Mouse (Mus musculus): Measurements from ENCODE around the gene Ddx55.
A peak's percentile ranks its signal among the peaks of the same experiment; 100 is the strongest.

Ddx55 gene

GRCm38 (mm10) chr5:124552558-124553307 is at the start of gene Ddx55:
Gene Ddx55, plus strand, starts transcription at chr5:124552864.
- DNase-seq: peak; percentile 93 to 94

GRCm38 (mm10) chr5:124503742-124504141 is 48.9 kb upstream of the Ddx55 start:
- DNase-seq: no peak

DNA sequence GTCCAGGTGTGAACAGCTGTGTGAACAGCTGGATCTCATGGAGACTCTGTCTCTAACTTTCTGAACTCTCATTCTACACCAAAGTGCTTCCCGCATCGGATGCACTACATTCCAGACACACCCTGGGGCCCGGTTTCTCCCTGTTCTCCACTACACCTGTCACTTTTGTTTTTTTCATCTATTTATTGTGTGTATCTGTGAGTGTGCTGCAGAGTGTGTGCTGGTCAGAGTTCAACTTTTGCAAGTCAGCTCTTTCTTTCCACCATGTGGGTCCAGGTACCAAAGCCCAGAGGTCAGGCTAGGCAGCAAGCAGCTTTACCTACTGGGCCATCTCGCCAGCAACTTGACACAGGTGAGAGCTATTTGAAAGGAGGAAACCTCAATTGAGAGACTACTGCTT is 47.4 kb upstream of the Ddx55 start:
- DNase-seq: no peak

DNA sequence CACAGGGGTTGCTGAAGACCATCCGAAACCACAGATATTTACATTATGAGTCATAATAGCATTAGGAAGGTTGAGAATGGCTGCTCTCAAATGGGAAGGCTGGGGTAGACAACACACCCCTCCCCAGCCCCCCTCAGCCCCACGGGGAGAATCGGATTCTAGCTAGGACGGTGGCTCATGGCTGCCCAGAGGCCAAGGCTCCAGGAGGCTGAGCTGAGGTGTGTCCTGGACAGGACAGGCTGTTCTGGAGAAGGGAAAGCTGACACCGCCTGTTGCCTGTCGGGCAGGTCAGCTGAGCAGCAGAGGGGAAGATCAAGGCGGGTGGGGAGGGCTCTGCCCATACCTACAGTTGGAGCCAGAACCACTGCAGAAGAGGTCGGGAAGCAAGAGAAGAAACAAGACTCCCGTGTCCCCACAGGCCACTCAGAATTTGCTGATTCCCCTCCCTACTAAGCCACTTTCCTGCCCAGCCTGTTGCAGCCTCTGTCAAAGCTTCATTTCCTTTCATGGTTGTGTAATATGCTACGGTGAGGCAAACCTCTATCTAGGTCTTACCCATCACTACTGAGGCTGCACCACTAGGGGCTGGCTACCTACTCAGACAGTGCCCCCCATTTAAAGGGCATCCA is 45.8 kb upstream of the Ddx55 start:
- DNase-seq: no peak

DNA sequence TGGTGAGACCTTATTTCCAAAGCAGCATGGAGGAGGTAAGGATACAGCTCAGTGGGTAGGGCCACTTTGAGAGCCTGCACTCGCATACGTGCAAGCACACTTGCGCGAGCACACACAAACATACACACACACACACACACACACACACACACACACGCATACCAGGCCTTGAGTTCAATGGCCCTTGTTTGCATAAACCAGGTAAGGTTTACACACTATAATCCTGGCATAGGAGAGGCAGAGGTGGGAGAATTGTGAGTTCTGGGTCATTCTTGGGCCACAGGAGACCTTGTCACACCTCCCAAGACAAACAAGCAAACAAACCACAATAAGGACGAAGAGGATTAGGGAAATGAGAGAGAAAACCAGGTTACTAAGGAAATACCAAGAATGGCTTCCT is 43.5 kb upstream of the Ddx55 start:
- no peak for DNase-seq

DNA sequence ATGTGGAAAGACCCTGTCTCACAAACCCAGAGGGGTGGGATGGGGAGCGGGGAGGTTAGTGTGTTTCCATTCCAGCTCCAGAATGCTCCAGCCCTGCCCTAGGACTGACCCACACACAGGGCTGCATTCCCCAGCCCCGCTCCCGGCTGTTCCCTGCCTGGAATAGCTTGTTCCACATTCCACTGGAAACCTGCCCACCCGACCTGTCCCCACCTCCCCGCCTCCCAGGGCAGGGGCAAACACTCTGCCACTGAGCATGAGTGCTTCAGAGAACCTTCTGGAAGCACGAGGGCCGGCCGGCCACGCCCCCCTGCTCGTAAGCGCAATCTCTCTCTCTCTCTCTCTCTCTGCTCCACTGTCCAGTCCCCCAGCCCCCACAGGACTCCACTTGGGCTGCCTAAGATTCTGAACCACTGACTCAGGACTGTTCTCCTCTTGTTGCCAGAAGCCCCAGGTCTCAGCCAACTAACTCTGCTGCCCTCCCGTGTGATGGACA is 42.9 kb upstream of the Ddx55 start:
- DNase-seq: peak in 1 of 2 experiments; percentile 27

DNA sequence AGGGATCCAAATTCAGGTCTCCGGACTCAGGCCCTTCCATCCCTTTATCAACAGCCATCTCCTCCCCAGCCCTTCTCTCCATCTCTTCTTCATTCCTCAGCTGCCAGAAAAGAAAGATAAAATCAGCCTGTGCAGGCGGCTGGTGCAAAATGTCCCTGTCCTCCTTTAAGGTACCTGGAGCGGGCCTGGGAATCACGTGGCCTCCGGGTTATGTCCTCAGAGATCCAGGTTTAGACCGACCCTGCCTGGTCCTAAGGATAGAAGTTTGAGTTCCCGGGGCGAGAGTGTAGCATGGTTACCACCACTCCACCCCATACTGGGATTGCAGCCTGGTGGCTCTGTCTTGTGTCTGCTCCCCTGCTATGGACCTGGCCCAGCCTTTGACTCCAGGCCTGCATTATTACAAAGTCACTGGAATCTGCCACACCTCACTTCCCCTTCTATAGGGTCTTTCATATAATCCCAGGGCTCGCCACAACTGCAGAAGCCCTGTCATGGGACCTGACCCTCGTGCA is 42.1 kb upstream of the Ddx55 start:
- DNase-seq: no peak

DNA sequence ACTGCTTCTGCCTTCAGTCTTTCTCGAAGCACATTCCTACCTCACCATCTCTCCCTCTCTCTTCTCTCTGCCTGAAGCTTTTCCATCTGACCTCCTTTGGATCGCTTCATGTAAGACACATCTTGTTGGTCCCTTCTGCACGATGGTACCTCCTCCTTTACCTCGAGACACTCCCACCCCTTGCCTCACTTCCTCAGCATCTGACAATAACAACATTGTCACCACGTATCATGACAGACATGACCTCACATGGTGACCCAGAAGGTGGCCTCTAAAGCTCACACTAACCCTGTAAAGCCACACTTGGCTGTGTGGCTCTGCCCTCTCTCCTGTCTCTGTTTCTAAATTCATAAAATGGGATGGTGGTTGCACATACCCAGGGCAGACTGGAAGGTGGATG is 36.9 kb upstream of the Ddx55 start:
- no peak for DNase-seq

GRCm38 (mm10) chr5:124518648-124519047 is 34.0 kb upstream of the Ddx55 start:
- DNase-seq: no peak

- DNase-seq: no peak
Measured at GRCm38 (mm10) chr5:124521588-124521987, 31.1 kb upstream of the Ddx55 start.

- no peak for DNase-seq
Measured at GRCm38 (mm10) chr5:124523032-124523431, 29.6 kb upstream of the Ddx55 start.

GRCm38 (mm10) chr5:124524943-124525342 is 27.7 kb upstream of the Ddx55 start:
- no peak for DNase-seq

- no peak for DNase-seq
Measured at GRCm38 (mm10) chr5:124528351-124528750, 24.3 kb upstream of the Ddx55 start.

DNA sequence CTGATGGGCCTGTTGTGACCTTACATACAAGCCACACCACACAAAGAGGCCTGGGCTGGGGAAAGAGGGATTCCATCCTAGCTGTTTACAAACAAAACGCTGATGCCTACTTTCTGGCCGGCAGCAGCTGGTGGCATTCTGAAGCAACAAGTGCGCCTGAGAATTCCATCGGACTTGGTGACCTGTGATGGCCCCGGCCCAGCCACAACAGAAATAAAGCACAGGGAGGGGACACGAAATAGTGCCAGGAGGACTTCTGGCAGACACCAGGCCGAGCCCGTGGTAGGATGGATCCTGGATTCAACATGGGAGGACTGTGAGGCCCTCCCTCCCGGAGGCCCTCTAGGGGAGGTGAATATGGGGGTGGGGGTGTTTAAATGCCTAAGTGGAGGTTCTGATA is 23.9 kb upstream of the Ddx55 start:
- no peak for DNase-seq

- no peak for DNase-seq
Measured at GRCm38 (mm10) chr5:124529191-124529651, 23.4 kb upstream of the Ddx55 start.

DNA sequence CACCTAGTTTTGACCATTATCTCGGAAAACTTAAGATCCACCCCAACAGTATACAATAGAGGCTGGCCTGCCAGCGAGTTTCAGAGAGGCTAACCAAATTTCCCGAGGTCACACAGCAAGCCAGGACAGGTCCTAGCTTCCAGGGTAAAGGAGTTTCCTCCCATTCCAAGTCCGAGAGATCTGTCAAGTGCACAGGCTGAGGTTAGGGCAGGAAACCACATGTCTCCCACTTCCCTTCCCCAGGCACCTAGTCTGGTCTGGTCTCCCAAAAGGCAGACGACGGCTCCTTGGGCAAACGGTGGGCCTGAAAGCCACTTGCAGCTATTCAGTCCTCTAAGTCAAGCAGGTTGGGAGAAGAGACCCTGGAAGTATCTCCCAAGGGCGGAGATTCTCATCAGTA is 23.0 kb upstream of the Ddx55 start:
- DNase-seq: no peak

DNA sequence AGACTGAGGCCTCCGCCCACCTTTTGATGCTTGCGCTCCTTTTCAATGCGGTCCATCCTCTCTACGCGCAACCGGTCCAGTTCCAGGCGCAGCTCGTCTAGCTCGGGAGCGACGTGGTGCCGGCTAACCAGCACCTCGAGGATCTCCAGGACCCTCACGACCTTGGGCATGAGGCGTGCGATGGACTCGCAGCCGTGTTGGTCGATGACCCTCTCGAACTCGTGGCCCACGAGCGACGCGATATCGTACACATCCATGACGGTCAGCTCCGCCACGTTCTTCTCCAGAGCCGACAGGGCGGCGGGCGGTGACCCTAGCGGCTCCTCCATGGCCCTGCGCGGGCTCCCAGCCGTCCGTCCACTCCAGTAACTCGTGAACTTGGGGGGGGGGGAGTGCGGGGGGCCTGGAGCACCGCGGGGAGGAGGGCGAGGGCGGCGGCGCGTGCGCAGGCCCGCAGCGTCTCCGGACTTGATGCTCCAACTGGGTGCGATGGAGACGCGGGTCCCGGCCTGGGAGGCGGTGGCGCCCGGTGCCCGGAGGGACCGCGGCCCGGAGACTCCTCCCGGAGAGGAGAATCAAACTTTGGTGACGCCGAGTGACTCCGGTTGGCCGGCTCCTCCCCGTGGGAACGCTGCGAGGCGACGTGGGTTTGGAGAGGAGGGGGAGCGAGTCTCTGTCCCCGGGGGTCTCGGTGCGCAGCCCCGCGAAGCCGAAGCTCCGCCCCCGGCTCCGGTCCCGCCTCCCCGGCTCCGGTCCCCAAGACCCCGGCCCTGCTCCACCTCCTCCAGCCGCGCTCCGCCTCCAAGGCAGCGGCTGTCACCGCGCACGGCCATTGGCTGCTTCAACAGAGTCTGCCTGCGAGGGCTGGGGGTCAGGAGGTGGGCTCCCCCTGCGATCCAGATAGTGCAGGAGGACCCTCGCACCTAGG is 21.7 kb upstream of the Ddx55 start, which contains the start of gene Rilpl1:
TSS of gene Rilpl1 (minus strand) at position 737 of the 928 bp plus-strand sequence.
- DNase-seq: peak; percentile 91 to 95

- no peak for DNase-seq
Measured at GRCm38 (mm10) chr5:124531583-124531930, 21.1 kb upstream of the Ddx55 start.

GRCm38 (mm10) chr5:124532451-124532850 is 20.2 kb upstream of the Ddx55 start:
- no peak for DNase-seq

DNA sequence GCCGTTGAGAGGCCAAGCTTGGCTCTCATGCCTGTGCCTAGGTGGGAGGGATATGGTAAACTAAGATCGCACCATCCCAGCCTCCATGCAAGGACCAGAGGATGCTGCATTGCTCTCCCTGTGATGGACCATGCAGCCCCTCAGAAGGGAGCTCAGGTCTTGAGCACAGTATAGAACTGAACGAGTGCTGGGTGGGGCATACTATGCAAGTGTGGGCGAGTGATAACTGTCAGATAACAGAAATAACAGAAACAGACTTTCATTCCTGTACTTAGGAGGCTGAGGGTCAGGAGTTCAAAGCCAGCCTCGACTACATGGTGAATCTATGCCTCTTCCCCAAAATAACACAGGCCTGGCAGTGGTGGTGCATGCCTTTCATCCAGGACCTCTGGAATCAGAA is 17.6 kb upstream of the Ddx55 start:
- no peak for DNase-seq

- peak; percentile 52 to 59 for DNase-seq
Measured at GRCm38 (mm10) chr5:124536776-124537175, 15.9 kb upstream of the Ddx55 start.

GRCm38 (mm10) chr5:124538813-124539792 is 13.6 kb upstream of the Ddx55 start:
- DNase-seq: peak; percentile 74 to 76
